Comparison of ENCODE assay signal across 7 mouse cellular contexts in genomic region chr1:97771118-97771517, GRCm38 (mm10). TPM values are rescaled to one million over a fixed set of nuclear protein-coding genes. Genes with fewer than 3 reads are reported as not detected.
DNase-seq lines count a peak whose midpoint lies in the region; ATAC-seq and TF ChIP-seq lines count a peak whose summit lies in the region.

No protein-coding gene starts in this region.

- H3K4me2 ChIP-seq in liver, embryonic 13.5 days: peak overlapping the region; percentile 93

- peaks cover 68% of the 10 kb centered on the region for H3K79me2 ChIP-seq in C2C12 (ENCODE audit: control insufficient read depth, insufficient read depth)

- no peaks in the 10 kb centered on the region for H3K9me3 ChIP-seq in liver, embryonic 13.5 days (replicated peaks)

- H3K4me3 ChIP-seq in C2C12 (ENCODE audit: insufficient read depth, poor library complexity, severe bottlenecking): peak overlapping the region; percentile 93
- peak overlapping the region; percentile 94 for H3K4me3 ChIP-seq in liver, embryonic 13.5 days (replicated peaks)

- peak; percentile 37 for DNase-seq in Muller cell, postnatal 12 days (ENCODE audit: inconsistent ontology term)
- peak; percentile 28 to 56 for DNase-seq in heart, adult 9 months (ENCODE audit: low spot score in 2 of 2)
- DNase-seq in liver, embryonic 13.5 days: no peak
- no peak for DNase-seq in ovary, postnatal 14 days (ENCODE audit: low spot score)
- DNase-seq in thymus, postnatal 36 days: no peak
- DNase-seq in frontal cortex, postnatal 25 days (ENCODE audit: low spot score in 2 of 2): no peak

- H3K4me1 ChIP-seq in liver, embryonic 13.5 days (replicated peaks): peaks cover 51% of the 10 kb centered on the region

- no peaks in the 10 kb centered on the region for H3K27me3 ChIP-seq in C2C12 (ENCODE audit: control insufficient read depth, insufficient read depth, insufficient read length)
- no peaks in the 10 kb centered on the region for H3K27me3 ChIP-seq in liver, embryonic 13.5 days

- H3K27ac ChIP-seq in liver, embryonic 13.5 days: peak overlapping the region; percentile 63

- WGBS in liver, embryonic 13.5 days (ENCODE audit: insufficient replicate concordance): 46% methylated on average over 7 of the region's 7 CpGs

- no peaks in the 10 kb centered on the region for H3K36me3 ChIP-seq in C2C12 (ENCODE audit: control insufficient read depth, insufficient read depth)
- no peaks in the 10 kb centered on the region for H3K36me3 ChIP-seq in liver, embryonic 13.5 days

- no peak for TF ChIP-seq CTCF in C2C12 (IDR thresholded peaks at IDR 0.05; ENCODE audit: control insufficient read depth, insufficient read depth, insufficient read length)

- H3ac ChIP-seq in C2C12 (ENCODE audit: control insufficient read depth, insufficient read length, low read depth): no peak overlapping the region

- H3K9ac ChIP-seq in liver, embryonic 13.5 days: peak overlapping the region; percentile 85

- peaks cover 36% of the 10 kb centered on the region for H3K79me3 ChIP-seq in C2C12 (ENCODE audit: low read depth)

- ATAC-seq in liver, embryonic 13.5 days (ENCODE audit: low read depth): no peak

TF ChIP-seq in C2C12, 6 proteins besides CTCF, POLR2A, EP300 and RAD21:
- no peak for TF ChIP-seq MYOG (IDR thresholded peaks at IDR 0.05; ENCODE audit: control insufficient read depth, extremely low read depth, insufficient read length)
- no peak for TF ChIP-seq CEBPB (IDR thresholded peaks at IDR 0.05; ENCODE audit: low read depth)
- TF ChIP-seq FOSL1 (IDR thresholded peaks at IDR 0.05; ENCODE audit: insufficient read depth, low read length, poor library complexity, severe bottlenecking): no peak
- no peak for TF ChIP-seq USF1 (IDR thresholded peaks at IDR 0.05; ENCODE audit: low read depth)
- no peak for TF ChIP-seq MYOD1 (IDR thresholded peaks at IDR 0.05; ENCODE audit: control insufficient read depth, insufficient read length, low read depth)
- no peak for TF ChIP-seq MAX (IDR thresholded peaks at IDR 0.05)

RNA-seq across cellular contexts. Expression of gene Ppip5k2, which starts 0.9 kb away (rescaled TPM):
- polyA plus RNA-seq in C2C12 (2012; fragmentation: generic; extraction: Trizol): 3.8 TPM
- 12.2 and 16.9 TPM in 2 replicates for polyA plus RNA-seq in liver, embryonic 13.5 days (2015; fragmentation: Nextera tagmentation; extraction: Ambion mirVana)

RNA-seq across cellular contexts. Expression of gene Gin1, which starts 1.1 kb away (rescaled TPM):
- 3.2 TPM for polyA plus RNA-seq in C2C12 (2012; fragmentation: generic; extraction: Trizol)
- 13.6 and 15.7 TPM in 2 replicates for polyA plus RNA-seq in liver, embryonic 13.5 days (2015; fragmentation: Nextera tagmentation; extraction: Ambion mirVana)

Comparison
In these comparisons a context has a peak if more than half of its experiments do, and no peak if none do; other contexts are left out.
1. DNase-seq: peak in Muller cell, postnatal 12 days (single experiment) and heart, adult 9 months (2 of 2); none in liver, embryonic 13.5 days (single experiment), ovary, postnatal 14 days (single experiment), thymus, postnatal 36 days (0 of 2) and frontal cortex, postnatal 25 days (0 of 2).